Comparison of ENCODE assay signal across 26 mouse cellular contexts in the genomic region with DNA sequence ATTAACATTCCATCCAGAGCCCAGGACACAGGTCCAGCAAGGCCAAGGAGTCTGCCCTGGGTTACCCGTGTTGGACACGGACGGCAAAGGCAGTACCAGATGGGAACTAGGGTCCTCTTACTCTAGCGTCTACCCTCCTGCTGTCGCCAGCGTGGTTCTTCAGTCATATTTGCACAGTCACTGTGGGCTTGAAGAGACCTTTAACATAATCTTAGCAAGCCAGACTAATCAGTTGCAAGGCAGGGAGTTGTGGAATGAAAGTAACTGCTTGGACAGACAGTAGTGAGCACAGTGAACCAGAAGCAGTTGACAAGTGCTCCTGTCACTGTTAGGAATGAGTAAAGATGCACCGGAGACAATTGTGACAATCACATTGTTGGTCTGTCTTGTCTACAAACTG.
"Had no signal": no experiment of that assay in that cellular context is flagged by ENCODE, and none has a peak within 500 bp of the region (broad histone marks: within the 10 kb centered on the region; RNA-seq: fewer than 3 reads in every experiment).

No protein-coding gene starts in this region.

- H3K27me3 ChIP-seq: heart, embryonic 12.5 days; hindbrain, embryonic 13.5 days; hindbrain, embryonic 15.5 days; kidney, embryonic 15.5 days; limb, embryonic 12.5 days had no signal

- H3K9ac ChIP-seq: forebrain, postnatal 0 days; heart, embryonic 12.5 days; hindbrain, embryonic 13.5 days; hindbrain, embryonic 15.5 days; kidney, embryonic 15.5 days; limb, embryonic 12.5 days had no signal

- H3K4me1 ChIP-seq: heart, embryonic 10.5 days; heart, embryonic 12.5 days; hindbrain, embryonic 15.5 days; kidney, embryonic 15.5 days; limb, embryonic 10.5 days; limb, embryonic 12.5 days had no signal

- H3K4me3 ChIP-seq: gastrocnemius, adult 2 months; heart, embryonic 10.5 days; heart, embryonic 12.5 days; hindbrain, embryonic 13.5 days; hindbrain, embryonic 15.5 days; kidney, embryonic 15.5 days; limb, embryonic 10.5 days; limb, embryonic 12.5 days had no signal

- ATAC-seq: forebrain, postnatal 0 days; hindbrain, postnatal 0 days; intestine, embryonic 16.5 days had no signal

- H3K4me2 ChIP-seq: heart, embryonic 12.5 days; hindbrain, embryonic 13.5 days; hindbrain, embryonic 15.5 days; kidney, embryonic 15.5 days; limb, embryonic 12.5 days; liver, embryonic 11.5 days had no signal

- DNase-seq: forebrain, postnatal 0 days; gastrocnemius, adult 2 months; gastrocnemius, postnatal 10 days; gastrocnemius, postnatal 25 days; heart, adult 18-20 months; heart, postnatal 14 days; heart, postnatal 36 days; kidney, adult 11 months; kidney, adult 2 months; kidney, adult 9 months; kidney, postnatal 14 days; kidney, postnatal 36 days; layer of hippocampus, adult 9-11 months; layer of hippocampus, postnatal 36 days; liver had no signal

- H3K27ac ChIP-seq: gastrocnemius, adult 2 months; heart, embryonic 10.5 days; hindbrain, embryonic 13.5 days; hindbrain, embryonic 15.5 days; hindbrain, postnatal 0 days; kidney, embryonic 15.5 days; kidney, postnatal 0 days; limb, embryonic 10.5 days; limb, embryonic 12.5 days had no signal

- H3K9me3 ChIP-seq: heart, embryonic 10.5 days; heart, embryonic 12.5 days; hindbrain, embryonic 13.5 days; hindbrain, embryonic 15.5 days; kidney, embryonic 15.5 days; limb, embryonic 10.5 days; limb, embryonic 12.5 days had no signal

- H3K36me3 ChIP-seq: heart, embryonic 10.5 days; heart, embryonic 12.5 days; limb, embryonic 10.5 days had no signal
